12 mouse cellular contexts compared by ENCODE assay signal in genomic region chr1:158019161-158019560, GRCm38 (mm10).
DNase-seq lines count a peak whose midpoint lies in the region; ATAC-seq lines count a peak whose summit lies in the region.
"Had no signal": no experiment of that assay in that cellular context is flagged by ENCODE, and none has a peak within 500 bp of the region (broad histone marks: within the 10 kb centered on the region; RNA-seq: fewer than 3 reads in every experiment).

No protein-coding gene starts in this region.

- peak; percentile 8 for DNase-seq in gastrocnemius, postnatal 10 days
- DNase-seq in gastrocnemius, postnatal 36 days, result no peak
- peak; percentile 2 for DNase-seq in lung, postnatal 14 days
- no peak for DNase-seq in lung, postnatal 4 days
- peak; percentile 23 for DNase-seq in embryo, embryonic 9.5 days (ENCODE audit: extremely low spot score)
- DNase-seq in mesoderm, embryonic 11.5 days (ENCODE audit: low read depth, low spot score), result peak; percentile 71
- no peak for DNase-seq in cerebellum, postnatal 36 days
- DNase-seq: cerebellum, adult 8-10 months; layer of hippocampus, adult 9-11 months; liver, embryonic 13.5 days; right cerebral cortex, postnatal 25 days had no signal

- ATAC-seq in CD4-positive, CD25-positive, alpha-beta regulatory T cell, adult 4 months, result no peak

- intact Hi-C loops in gastrocnemius, postnatal 36 days (cut with DNase I), result no loop called here

Comparison
In these comparisons a context has a peak if more than half of its experiments do, and no peak if none do; other contexts are left out.
1. DNase-seq: peak in gastrocnemius, postnatal 10 days (single experiment), lung, postnatal 14 days (single experiment), embryo, embryonic 9.5 days (single experiment) and mesoderm, embryonic 11.5 days (single experiment); none in gastrocnemius, postnatal 36 days (0 of 2), lung, postnatal 4 days (0 of 2) and cerebellum, postnatal 36 days (0 of 2).